Mouse (Mus musculus) testis, adult 2 months (tissue): ENCODE measurements around the gene Tlx1. TPM values are rescaled to one million over a fixed set of nuclear protein-coding genes. Genes with fewer than 3 reads are reported as not detected.

Source experiments
- H3K27ac ChIP-seq: fragments of 200-500 bp; 2 replicates; pipeline ENCODE4 v1.5.1; 2012; ENCODE audit warnings: low read depth, low read length; ENCODE audit not compliant: control insufficient read depth, insufficient read depth
- H3K27me3 ChIP-seq: fragments of 200-500 bp; 2 replicates; pipeline ENCODE4 v1.6.1; 2012; ENCODE audit warnings: mild to moderate bottlenecking, low read length, moderate library complexity; ENCODE audit not compliant: control insufficient read depth, insufficient read depth
- H3K36me3 ChIP-seq: fragments of 200-500 bp; 2 replicates; pipeline ENCODE4 v1.6.1; 2012; ENCODE audit warnings: mild to moderate bottlenecking, low read length; ENCODE audit not compliant: control insufficient read depth, insufficient read depth
- H3K4me1 ChIP-seq: fragments of 200-500 bp; 2 replicates; pipeline ENCODE4 v1.6.1; 2012; ENCODE audit warnings: low read length; ENCODE audit not compliant: control insufficient read depth, insufficient read depth
- H3K4me3 ChIP-seq: fragments of 200-500 bp; 2 replicates; pipeline ENCODE4 v1.5.1; 2012; ENCODE audit warnings: low read depth, mild to moderate bottlenecking, low read length, moderate library complexity, mixed read lengths; ENCODE audit not compliant: control insufficient read depth
- CTCF ChIP-seq: fragments of 200-500 bp; IDR thresholded peaks from 2 replicates; pipeline ENCODE4 v1.5.1; 2012; ENCODE audit warnings: low read depth, mild to moderate bottlenecking, inconsistent platforms, low read length, moderate library complexity; ENCODE audit not compliant: control insufficient read depth, insufficient read depth, insufficient replicate concordance
- POLR2A ChIP-seq: fragments of 200-500 bp; IDR thresholded peaks from 2 replicates; pipeline ENCODE4 v1.6.1; 2012; ENCODE audit warnings: low read depth, mild to moderate bottlenecking, inconsistent platforms, low read length, moderate library complexity; ENCODE audit not compliant: control insufficient read depth
- polyA plus RNA-seq: library from polyadenylated mRNA; depleted of rRNA; stranded (reverse); fragments of >200 nt; gene quantifications from 2 replicates; pipeline ENCODE4 v1.2.3, GENCODE M21; 2012

Tlx1 gene
- polyA plus RNA-seq, 1 experiment: 0.06 TPM

- TF ChIP-seq POLR2A: no peak
- TF ChIP-seq CTCF: no peak
- Histone ChIP-seq H3K27ac (no peak overlapping the region), H3K4me1 (peaks cover 34% of the 10 kb centered on the region), H3K4me3 (peak overlapping the region; percentile 56), H3K36me3 (no peaks in the 10 kb centered on the region), H3K27me3 (peaks cover 11% of the 10 kb centered on the region)
Observed at GRCm38 (mm10) chr19:45158896-45159295, 8.4 kb downstream of the Tlx1 start.

- Histone ChIP-seq H3K36me3 (no peaks in the 10 kb centered on the region), H3K27me3 (peaks cover 11% of the 10 kb centered on the region), H3K4me1 (peaks cover 29% of the 10 kb centered on the region), H3K4me3 (no peak overlapping the region; the same call in 1 of the 2 replicates), H3K27ac (no peak overlapping the region)
- TF ChIP-seq POLR2A: no peak
- TF ChIP-seq CTCF: no peak
Observed at GRCm38 (mm10) chr19:45159491-45159890, 9.0 kb downstream of the Tlx1 start.

- no peak overlapping the region for H3K27ac ChIP-seq
- H3K27me3 ChIP-seq: peaks cover 11% of the 10 kb centered on the region
- H3K36me3 ChIP-seq: no peaks in the 10 kb centered on the region
- H3K4me1 ChIP-seq: peaks cover 27% of the 10 kb centered on the region
- no peak overlapping the region for H3K4me3 ChIP-seq
- no peak for TF ChIP-seq CTCF
- no peak for TF ChIP-seq POLR2A
Observed at GRCm38 (mm10) chr19:45159991-45160390, 9.5 kb downstream of the Tlx1 start.

GRCm38 (mm10) chr19:45160523-45160922, 10.0 kb downstream of the Tlx1 start:
- Histone ChIP-seq H3K27me3 (peaks cover 10% of the 10 kb centered on the region), H3K4me1 (peaks cover 23% of the 10 kb centered on the region), H3K27ac (no peak overlapping the region), H3K4me3 (no peak overlapping the region), H3K36me3 (no peaks in the 10 kb centered on the region)
- TF ChIP-seq POLR2A (no peak), CTCF (no peak)

GRCm38 (mm10) chr19:45161093-45161492, 10.6 kb downstream of the Tlx1 start:
- Histone ChIP-seq H3K36me3 (no peaks in the 10 kb centered on the region), H3K4me3 (no peak overlapping the region), H3K4me1 (peaks cover 18% of the 10 kb centered on the region), H3K27me3 (peaks cover 10% of the 10 kb centered on the region), H3K27ac (no peak overlapping the region)
- no peak for TF ChIP-seq POLR2A
- TF ChIP-seq CTCF: peak; percentile 60; the same call in 1 of the 2 replicates

- Histone ChIP-seq H3K27ac (no peak overlapping the region), H3K4me1 (peaks cover 18% of the 10 kb centered on the region), H3K27me3 (peaks cover 8% of the 10 kb centered on the region), H3K4me3 (no peak overlapping the region), H3K36me3 (no peaks in the 10 kb centered on the region)
- no peak for TF ChIP-seq CTCF
- TF ChIP-seq POLR2A: no peak
Observed at GRCm38 (mm10) chr19:45162181-45162580, 11.7 kb downstream of the Tlx1 start.

- Histone ChIP-seq H3K36me3 (no peaks in the 10 kb centered on the region), H3K4me1 (peaks cover 18% of the 10 kb centered on the region), H3K27ac (no peak overlapping the region), H3K27me3 (peaks cover 8% of the 10 kb centered on the region), H3K4me3 (no peak overlapping the region)
- TF ChIP-seq CTCF: no peak
- no peak for TF ChIP-seq POLR2A
Observed at GRCm38 (mm10) chr19:45162871-45163270, 12.4 kb downstream of the Tlx1 start.

GRCm38 (mm10) chr19:45170451-45170850, 20.0 kb downstream of the Tlx1 start:
- Histone ChIP-seq H3K4me1 (peaks cover 2% of the 10 kb centered on the region), H3K27ac (no peak overlapping the region), H3K4me3 (no peak overlapping the region), H3K27me3 (no peaks in the 10 kb centered on the region), H3K36me3 (no peaks in the 10 kb centered on the region)
- TF ChIP-seq CTCF (no peak), POLR2A (no peak)
